Mouse (Mus musculus): Measurements from ENCODE around the gene 2010111I01Rik. TPM values are rescaled to one million over a fixed set of nuclear protein-coding genes. Genes with fewer than 3 reads are reported as not detected.

The 2010111I01Rik gene
- polyA plus RNA-seq, 1 experiment from 2014 or later: 23.5 TPM

GRCm38 (mm10) chr13:63242401-63243192, 277.9 kb downstream of the 2010111I01Rik start:
- Histone ChIP-seq H3K4me1 (ENCODE audit: control insufficient read depth, insufficient read depth, low read length) (peaks cover 26% of the 10 kb centered on the region), H3K4me2 (ENCODE audit: low read length) (no peak overlapping the region), H3K9ac (ENCODE audit: low read length) (no peak overlapping the region), H3K36me3 (ENCODE audit: control insufficient read depth, insufficient read depth, low read length) (no peaks in the 10 kb centered on the region), H3K4me3 (ENCODE audit: low read depth, low read length) (no peak overlapping the region), H3K27me3 (replicated peaks; ENCODE audit: control insufficient read depth, insufficient read depth, low read length) (no peaks in the 10 kb centered on the region), H3K27ac (ENCODE audit: low read depth, low read length) (no peak overlapping the region), H3K9me3 (replicated peaks; ENCODE audit: control insufficient read depth, low read length) (no peaks in the 10 kb centered on the region)
- ATAC-seq: no peak
- 82% methylated on average over 10 of the region's 10 CpGs for WGBS
- no peak for DNase-seq (ENCODE audit: low spot score)

- Histone ChIP-seq H3K4me3 (ENCODE audit: low read depth, low read length) (no peak overlapping the region), H3K36me3 (ENCODE audit: control insufficient read depth, insufficient read depth, low read length) (no peaks in the 10 kb centered on the region), H3K27me3 (replicated peaks; ENCODE audit: control insufficient read depth, insufficient read depth, low read length) (no peaks in the 10 kb centered on the region), H3K9me3 (replicated peaks; ENCODE audit: control insufficient read depth, low read length) (no peaks in the 10 kb centered on the region), H3K4me2 (ENCODE audit: low read length) (no peak overlapping the region), H3K27ac (ENCODE audit: low read depth, low read length) (no peak overlapping the region), H3K4me1 (ENCODE audit: control insufficient read depth, insufficient read depth, low read length) (peaks cover 26% of the 10 kb centered on the region), H3K9ac (ENCODE audit: low read length) (no peak overlapping the region; the same call in 1 of the 2 replicates)
- DNase-seq (ENCODE audit: low spot score) (no peak), ATAC-seq (no peak)
- 77% methylated on average over 5 of the region's 5 CpGs for WGBS
These were observed 278.9 kb downstream of the 2010111I01Rik start for GRCm38 (mm10) chr13:63243586-63243985.

- no peak for ATAC-seq
- H3K36me3 ChIP-seq (ENCODE audit: control insufficient read depth, insufficient read depth, low read length): no peaks in the 10 kb centered on the region
- H3K9ac ChIP-seq (ENCODE audit: low read length): no peak overlapping the region
- 29% methylated on average over 3 of the region's 3 CpGs for WGBS
- no peaks in the 10 kb centered on the region for H3K27me3 ChIP-seq (replicated peaks; ENCODE audit: control insufficient read depth, insufficient read depth, low read length)
- no peaks in the 10 kb centered on the region for H3K9me3 ChIP-seq (replicated peaks; ENCODE audit: control insufficient read depth, low read length)
- H3K27ac ChIP-seq (ENCODE audit: low read depth, low read length): no peak overlapping the region
- H3K4me2 ChIP-seq (ENCODE audit: low read length): no peak overlapping the region
- peaks cover 22% of the 10 kb centered on the region for H3K4me1 ChIP-seq (ENCODE audit: control insufficient read depth, insufficient read depth, low read length)
- DNase-seq (ENCODE audit: low spot score): no peak
- H3K4me3 ChIP-seq (ENCODE audit: low read depth, low read length): no peak overlapping the region
These were observed 279.7 kb downstream of the 2010111I01Rik start for GRCm38 (mm10) chr13:63244425-63244824.

DNA sequence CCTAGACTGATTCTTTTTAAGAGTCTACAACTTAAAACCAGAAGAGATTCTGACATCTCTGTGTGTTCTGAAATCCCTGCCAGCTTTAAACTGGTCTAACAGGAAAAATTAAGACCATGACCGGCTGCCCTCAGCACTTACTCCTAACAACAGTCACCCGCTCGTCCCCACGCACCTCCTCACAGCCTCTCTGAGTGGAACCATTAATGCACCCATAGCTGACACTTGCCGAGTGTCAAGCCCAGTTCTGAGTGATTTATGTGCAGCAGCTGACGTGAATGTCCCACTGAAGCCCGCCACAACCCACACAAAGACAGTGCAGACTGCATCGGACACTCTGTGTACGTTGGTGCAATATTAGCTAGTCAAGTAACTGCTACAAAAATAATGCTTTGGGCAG, 280.5 kb downstream of the 2010111I01Rik start:
- 52% methylated on average over 9 of the region's 9 CpGs for WGBS
- H3K27me3 ChIP-seq (replicated peaks; ENCODE audit: control insufficient read depth, insufficient read depth, low read length): no peaks in the 10 kb centered on the region
- peaks cover 21% of the 10 kb centered on the region for H3K4me1 ChIP-seq (ENCODE audit: control insufficient read depth, insufficient read depth, low read length)

GRCm38 (mm10) chr13:63245812-63246211, 281.1 kb downstream of the 2010111I01Rik start:
- Histone ChIP-seq H3K9me3 (replicated peaks; ENCODE audit: control insufficient read depth, low read length) (no peaks in the 10 kb centered on the region), H3K9ac (ENCODE audit: low read length) (no peak overlapping the region), H3K36me3 (ENCODE audit: control insufficient read depth, insufficient read depth, low read length) (no peaks in the 10 kb centered on the region), H3K4me1 (ENCODE audit: control insufficient read depth, insufficient read depth, low read length) (peaks cover 18% of the 10 kb centered on the region), H3K4me3 (ENCODE audit: low read depth, low read length) (no peak overlapping the region), H3K27ac (ENCODE audit: low read depth, low read length) (0 out of 2 replicates have a peak overlapping the region, but pooled peaks have one; percentile 9), H3K4me2 (ENCODE audit: low read length) (no peak overlapping the region), H3K27me3 (replicated peaks; ENCODE audit: control insufficient read depth, insufficient read depth, low read length) (no peaks in the 10 kb centered on the region)
- ATAC-seq (peak; percentile 62; the same call in 1 of the 2 replicates), DNase-seq (ENCODE audit: low spot score) (peak; percentile 59)
- WGBS: 30% methylated on average over 4 of the region's 4 CpGs

More for the DNA sequence above, 280.5 kb downstream of the 2010111I01Rik start:
- H3K4me3 ChIP-seq (ENCODE audit: low read depth, low read length): no peak overlapping the region
- no peak overlapping the region for H3K4me2 ChIP-seq (ENCODE audit: low read length)
- no peaks in the 10 kb centered on the region for H3K9me3 ChIP-seq (replicated peaks; ENCODE audit: control insufficient read depth, low read length)
- H3K27ac ChIP-seq (ENCODE audit: low read depth, low read length): no peak overlapping the region
- H3K9ac ChIP-seq (ENCODE audit: low read length): no peak overlapping the region
- DNase-seq (ENCODE audit: low spot score): no peak
- no peaks in the 10 kb centered on the region for H3K36me3 ChIP-seq (ENCODE audit: control insufficient read depth, insufficient read depth, low read length)
- ATAC-seq: no peak

- ATAC-seq: no peak
- Histone ChIP-seq H3K36me3 (ENCODE audit: control insufficient read depth, insufficient read depth, low read length) (no peaks in the 10 kb centered on the region), H3K9me3 (replicated peaks; ENCODE audit: control insufficient read depth, low read length) (no peaks in the 10 kb centered on the region), H3K4me2 (ENCODE audit: low read length) (no peak overlapping the region), H3K27me3 (replicated peaks; ENCODE audit: control insufficient read depth, insufficient read depth, low read length) (no peaks in the 10 kb centered on the region), H3K27ac (ENCODE audit: low read depth, low read length) (no peak overlapping the region), H3K9ac (ENCODE audit: low read length) (no peak overlapping the region), H3K4me1 (ENCODE audit: control insufficient read depth, insufficient read depth, low read length) (peaks cover 14% of the 10 kb centered on the region), H3K4me3 (ENCODE audit: low read depth, low read length) (no peak overlapping the region)
- no peak for DNase-seq (ENCODE audit: low spot score)
- 83% methylated on average over 12 of the region's 12 CpGs for WGBS
These were observed 281.7 kb downstream of the 2010111I01Rik start for GRCm38 (mm10) chr13:63246332-63246940.

GRCm38 (mm10) chr13:63247041-63247440, 282.3 kb downstream of the 2010111I01Rik start:
- no peak overlapping the region for H3K4me2 ChIP-seq (ENCODE audit: low read length)
- no peak overlapping the region for H3K4me3 ChIP-seq (ENCODE audit: low read depth, low read length)
- H3K27ac ChIP-seq (ENCODE audit: low read depth, low read length): no peak overlapping the region
- DNase-seq (ENCODE audit: low spot score) (no peak), ATAC-seq (no peak)
- H3K27me3 ChIP-seq (replicated peaks; ENCODE audit: control insufficient read depth, insufficient read depth, low read length): no peaks in the 10 kb centered on the region
- H3K36me3 ChIP-seq (ENCODE audit: control insufficient read depth, insufficient read depth, low read length): no peaks in the 10 kb centered on the region
- H3K9me3 ChIP-seq (replicated peaks; ENCODE audit: control insufficient read depth, low read length): no peaks in the 10 kb centered on the region
- H3K4me1 ChIP-seq (ENCODE audit: control insufficient read depth, insufficient read depth, low read length): peaks cover 14% of the 10 kb centered on the region
- WGBS: 78% methylated on average over 7 of the region's 7 CpGs
- H3K9ac ChIP-seq (ENCODE audit: low read length): no peak overlapping the region

- no peak for ATAC-seq
- Histone ChIP-seq H3K9me3 (replicated peaks; ENCODE audit: control insufficient read depth, low read length) (no peaks in the 10 kb centered on the region), H3K27me3 (replicated peaks; ENCODE audit: control insufficient read depth, insufficient read depth, low read length) (no peaks in the 10 kb centered on the region), H3K9ac (ENCODE audit: low read length) (no peak overlapping the region), H3K4me1 (ENCODE audit: control insufficient read depth, insufficient read depth, low read length) (peaks cover 14% of the 10 kb centered on the region), H3K36me3 (ENCODE audit: control insufficient read depth, insufficient read depth, low read length) (no peaks in the 10 kb centered on the region), H3K4me3 (ENCODE audit: low read depth, low read length) (no peak overlapping the region), H3K4me2 (ENCODE audit: low read length) (no peak overlapping the region), H3K27ac (ENCODE audit: low read depth, low read length) (no peak overlapping the region)
- no peak for DNase-seq (ENCODE audit: low spot score)
- 96% methylated on average over 11 of the region's 11 CpGs for WGBS
These were observed 282.9 kb downstream of the 2010111I01Rik start for GRCm38 (mm10) chr13:63247631-63248030.

- no peaks in the 10 kb centered on the region for H3K9me3 ChIP-seq (replicated peaks; ENCODE audit: control insufficient read depth, low read length)
- no peaks in the 10 kb centered on the region for H3K27me3 ChIP-seq (replicated peaks; ENCODE audit: control insufficient read depth, insufficient read depth, low read length)
- H3K27ac ChIP-seq (ENCODE audit: low read depth, low read length): no peak overlapping the region
- ATAC-seq (no peak), DNase-seq (ENCODE audit: low spot score) (no peak)
- H3K36me3 ChIP-seq (ENCODE audit: control insufficient read depth, insufficient read depth, low read length): no peaks in the 10 kb centered on the region
- WGBS: 92% methylated on average over 10 of the region's 10 CpGs
- no peak overlapping the region for H3K4me3 ChIP-seq (ENCODE audit: low read depth, low read length)
- H3K4me1 ChIP-seq (ENCODE audit: control insufficient read depth, insufficient read depth, low read length): peaks cover 14% of the 10 kb centered on the region
- H3K9ac ChIP-seq (ENCODE audit: low read length): no peak overlapping the region
- H3K4me2 ChIP-seq (ENCODE audit: low read length): no peak overlapping the region
These were observed 283.6 kb downstream of the 2010111I01Rik start for GRCm38 (mm10) chr13:63248318-63248717.

Data from forebrain, embryonic 14.5 days (tissue).